Mouse (Mus musculus) inflammation-experienced regulatory T-cells, adult 6 months (primary cell): ENCODE measurements around the gene Ear10. TPM values are rescaled to one million over a fixed set of nuclear protein-coding genes. Genes with fewer than 3 reads are reported as not detected.
"Not testable (repeated sequence)": the region's sequence is repeated elsewhere in the genome, so short reads cannot be mapped to it uniquely, and the experiment has no call there.

Source experiments
- ATAC-seq: one replicate; pipeline ENCODE4 v1.8.0; 2017
- polyA plus RNA-seq, 3 experiments: library from polyadenylated mRNA; unstranded; fragments of 100-300 nt; shearing (Covaris generic); gene quantifications; one replicate each; pipeline ENCODE4 v1.2.1; 2017

The Ear10 gene
- not detected for polyA plus RNA-seq

DNA sequence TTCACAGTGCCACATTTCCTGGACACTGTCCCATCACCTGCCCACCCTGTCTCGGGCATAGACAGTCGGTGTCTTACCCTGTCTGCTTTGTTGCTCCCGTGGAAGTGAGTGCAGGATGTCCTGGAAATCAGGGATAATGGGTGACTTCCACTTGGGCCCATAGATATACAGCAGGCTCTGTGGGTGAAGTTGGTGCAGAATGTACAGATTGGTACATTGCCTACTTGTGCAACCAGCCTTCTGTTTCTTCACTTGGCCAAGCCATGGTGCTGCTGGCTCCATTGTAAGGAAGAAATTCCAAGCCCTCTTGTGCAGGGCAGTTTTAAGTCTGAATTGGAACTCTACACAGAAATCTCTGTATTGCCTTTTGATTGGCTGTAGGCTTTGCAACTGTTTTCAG lies at the start of gene Ear10:
Gene Ear10, minus strand, starts transcription at position 101 of the 400 bp plus-strand sequence.
- ATAC-seq, result not testable (repeated sequence)

DNA sequence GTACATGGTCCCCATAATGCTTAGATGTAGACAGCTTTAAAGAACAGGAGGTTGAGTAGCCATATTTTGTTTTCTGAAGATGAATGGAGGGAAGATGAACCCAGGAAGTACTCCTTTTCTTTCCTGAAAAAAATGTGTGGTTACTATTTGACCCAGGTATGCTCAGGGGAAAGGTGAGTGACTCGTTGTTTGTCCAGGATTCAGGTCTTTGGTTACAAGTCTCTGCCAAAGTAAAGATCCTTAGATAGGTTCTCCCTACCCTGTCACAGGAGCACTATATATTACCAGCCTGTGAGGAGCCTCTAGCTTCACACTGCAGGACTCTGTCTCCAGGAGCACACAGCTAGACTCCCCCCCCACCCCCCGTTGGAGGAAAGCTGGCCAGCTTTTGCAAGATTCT lies 33.4 kb upstream of the Ear10 start, which contains the start of gene Ang5:
Gene Ang5, plus strand, starts transcription at position 301 of the 400 bp plus-strand sequence.
- not testable (repeated sequence) for ATAC-seq

DNA sequence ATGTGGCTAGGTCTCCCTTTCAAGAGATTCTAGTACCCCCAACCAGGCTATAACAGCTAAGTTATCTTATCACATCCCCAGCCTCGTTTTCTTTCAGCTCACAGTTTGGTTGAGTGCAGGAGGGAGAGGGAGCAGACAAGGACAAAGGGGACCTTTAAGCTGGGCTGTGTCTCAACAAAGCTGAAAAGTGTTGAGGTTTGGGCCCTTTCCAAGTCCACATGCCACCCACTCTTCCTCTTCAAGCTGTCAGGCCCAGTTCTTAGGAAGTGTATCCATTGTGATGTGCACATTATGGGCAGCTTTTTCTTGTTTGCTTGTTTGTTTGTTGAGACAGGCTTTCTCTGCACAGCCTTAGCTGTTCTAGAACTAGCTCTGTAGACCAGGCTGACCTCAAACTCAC lies 31.7 kb upstream of the Ear10 start:
- not testable (repeated sequence) for ATAC-seq

- not testable (repeated sequence) for ATAC-seq
Measured at GRCm38 (mm10) chr14:43953382-43953781, 30.0 kb upstream of the Ear10 start.

DNA sequence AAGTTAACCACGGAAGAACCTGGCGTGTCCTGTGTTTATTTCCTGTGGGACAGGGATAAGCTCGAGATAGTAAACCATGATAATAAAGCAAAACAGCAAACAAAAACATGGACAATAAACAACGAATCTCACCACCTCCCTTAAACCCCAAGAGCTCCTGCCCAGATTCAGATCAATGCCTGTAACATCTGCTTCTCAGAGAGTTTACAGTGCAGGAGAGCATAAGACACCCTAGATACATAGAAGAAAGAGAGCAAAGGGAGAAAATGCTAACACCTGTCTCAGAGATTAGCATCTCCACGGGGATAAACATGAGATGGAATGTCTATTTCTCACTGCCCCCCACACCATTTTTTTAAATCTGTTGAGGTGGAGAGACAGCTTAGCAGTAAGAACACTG lies 10.0 kb upstream of the Ear10 start:
- ATAC-seq, result not testable (repeated sequence)

- ATAC-seq, result not testable (repeated sequence)
Measured at GRCm38 (mm10) chr14:43932991-43933390, 9.6 kb upstream of the Ear10 start.

DNA sequence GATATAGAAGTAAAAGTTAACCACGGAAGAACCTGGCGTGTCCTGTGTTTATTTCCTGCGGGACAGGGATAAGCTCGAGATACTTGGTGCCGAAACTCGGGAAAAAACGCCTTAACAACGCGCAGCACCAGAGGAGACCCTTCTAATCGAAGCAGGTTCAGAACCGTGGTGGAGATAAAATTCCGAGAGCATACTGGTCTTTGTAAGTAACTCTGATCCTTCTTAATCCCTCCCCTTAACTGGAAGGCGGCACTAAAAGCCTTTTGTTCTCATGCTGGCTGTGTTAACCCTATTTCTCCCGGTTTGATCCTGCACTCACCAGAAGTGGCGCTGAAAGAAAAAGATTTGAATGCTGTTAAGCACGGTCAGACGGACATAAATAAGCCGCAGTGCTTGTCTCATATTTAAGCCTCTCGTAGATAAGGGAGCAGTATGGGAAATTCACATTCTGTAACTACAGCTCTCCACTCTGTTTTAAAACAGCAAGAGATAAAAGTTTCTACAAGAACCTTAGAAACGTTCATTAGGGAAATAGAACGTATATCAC lies 2.1 kb upstream of the Ear10 start:
- ATAC-seq, result not testable (repeated sequence)

DNA sequence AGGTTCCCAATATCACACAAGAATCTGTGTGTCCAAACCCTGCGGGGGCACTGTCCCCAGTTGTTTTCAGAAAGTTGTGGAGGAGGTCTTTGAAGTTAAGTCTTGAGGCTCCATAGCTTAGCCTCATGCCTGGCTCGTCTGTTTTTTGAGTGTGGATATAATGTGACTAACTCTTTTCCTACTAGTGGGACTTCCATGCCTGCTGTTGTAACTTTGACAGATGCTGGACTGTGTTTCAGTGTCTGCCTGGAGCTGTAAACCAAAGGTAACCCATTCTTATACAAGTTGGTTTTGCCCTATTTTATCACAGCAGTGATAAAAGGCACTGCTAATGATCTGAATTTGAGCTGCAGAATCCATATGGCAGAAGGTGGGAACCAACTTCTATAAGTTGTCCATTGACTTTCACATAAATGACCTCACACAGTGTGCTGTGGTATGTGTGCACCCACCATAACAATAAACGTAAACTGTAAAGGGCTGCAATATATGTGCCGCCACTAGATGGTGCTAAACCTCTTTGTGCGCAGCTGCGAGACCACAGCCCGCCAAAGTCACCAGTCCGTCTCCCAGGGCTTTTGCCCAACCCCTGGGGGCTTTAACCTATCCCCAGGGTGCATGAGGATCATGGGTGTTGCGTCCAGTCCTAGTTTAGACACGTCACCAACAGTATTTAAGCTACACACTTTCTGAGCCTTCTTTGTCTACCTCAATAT lies 1.5 kb upstream of the Ear10 start, which contains the start of gene Gm8113:
Gene Gm8113, plus strand, starts transcription at position 703 of the 716 bp plus-strand sequence.
- not testable (repeated sequence) for ATAC-seq

DNA sequence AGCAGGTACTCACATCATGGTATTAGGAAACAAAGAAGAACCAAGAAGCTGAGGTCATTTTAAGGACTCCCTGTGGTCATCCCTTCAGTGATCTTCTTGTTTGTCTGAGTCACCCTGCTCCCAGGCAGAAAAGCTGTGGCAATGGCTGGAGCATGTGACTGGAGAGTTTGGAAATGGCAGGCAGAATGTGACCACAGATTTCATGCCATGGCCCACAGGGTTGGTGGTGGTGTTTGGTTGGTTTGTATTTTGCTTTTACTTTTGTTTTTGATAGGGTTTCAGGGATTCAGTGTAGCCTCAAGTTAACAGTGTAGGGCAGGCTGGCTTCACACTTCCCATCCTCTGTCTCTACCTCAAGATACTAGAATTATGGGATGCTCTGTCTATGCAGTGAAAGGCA lies 5.1 kb downstream of the Ear10 start:
- not testable (repeated sequence) for ATAC-seq

DNA sequence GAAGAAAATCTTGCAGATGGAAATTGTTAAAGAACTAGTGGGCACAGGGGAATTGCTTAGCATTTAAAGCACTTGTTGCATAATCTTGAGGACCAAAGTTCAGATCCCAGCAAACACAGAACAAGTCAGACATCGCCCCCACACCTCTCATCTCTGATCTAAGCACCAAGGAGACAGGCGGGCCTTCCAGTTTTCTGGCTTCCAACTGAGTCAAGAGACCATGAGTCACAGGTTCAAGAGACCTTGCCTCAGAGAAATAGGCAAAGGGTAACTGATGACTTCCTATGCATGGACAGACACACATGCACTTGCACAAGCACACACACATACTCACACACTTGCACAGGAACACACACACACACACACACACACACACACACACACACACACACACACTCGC lies 24.8 kb downstream of the Ear10 start:
- ATAC-seq, result not testable (repeated sequence)

- ATAC-seq, result not testable (repeated sequence)
Measured at GRCm38 (mm10) chr14:43895357-43895756, 28.0 kb downstream of the Ear10 start.

GRCm38 (mm10) chr14:43891288-43891687 lies 32.1 kb downstream of the Ear10 start:
- ATAC-seq, result not testable (repeated sequence)

DNA sequence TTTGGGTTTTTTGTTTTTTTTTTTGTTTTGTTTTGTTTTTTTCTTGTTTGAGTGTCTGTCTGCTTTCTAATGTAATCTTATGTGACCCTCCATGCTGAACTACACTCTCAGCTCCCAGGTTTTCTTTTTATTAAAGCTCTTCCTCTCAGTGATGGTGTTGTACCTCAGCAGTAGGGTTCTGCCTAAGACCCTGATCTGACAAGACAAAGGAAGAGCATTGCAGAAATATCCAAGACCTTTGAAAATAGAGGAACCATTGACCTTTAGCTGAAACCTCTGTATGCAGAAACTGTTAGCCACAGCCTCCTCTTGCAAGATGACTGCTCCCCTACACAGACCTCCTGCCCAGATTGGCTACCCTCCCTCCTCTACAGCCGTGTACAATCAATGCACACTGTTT lies 37.1 kb downstream of the Ear10 start:
- not testable (repeated sequence) for ATAC-seq

- not testable (repeated sequence) for ATAC-seq
Measured at GRCm38 (mm10) chr14:43879966-43880545, 43.3 kb downstream of the Ear10 start.

DNA sequence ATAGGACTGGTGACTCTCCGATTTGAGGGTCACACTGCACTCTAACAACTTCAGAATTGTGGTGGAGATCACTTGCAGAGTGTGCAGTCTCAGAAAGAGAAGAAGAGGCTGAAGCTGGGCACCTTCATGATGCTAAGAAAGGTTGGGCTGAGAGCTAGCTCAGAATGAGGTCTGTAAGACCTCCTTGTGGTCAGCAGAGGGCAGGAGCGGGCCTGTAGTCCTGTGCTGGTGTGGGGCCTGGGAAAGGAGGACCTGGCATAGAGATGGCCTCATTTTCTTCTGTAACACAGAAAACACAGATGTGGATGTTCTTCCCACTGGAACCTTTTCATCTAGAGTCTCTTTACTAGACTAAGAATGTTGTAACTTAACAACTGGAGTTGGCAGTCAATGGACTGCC lies 45.6 kb downstream of the Ear10 start:
- ATAC-seq, result not testable (repeated sequence)

DNA sequence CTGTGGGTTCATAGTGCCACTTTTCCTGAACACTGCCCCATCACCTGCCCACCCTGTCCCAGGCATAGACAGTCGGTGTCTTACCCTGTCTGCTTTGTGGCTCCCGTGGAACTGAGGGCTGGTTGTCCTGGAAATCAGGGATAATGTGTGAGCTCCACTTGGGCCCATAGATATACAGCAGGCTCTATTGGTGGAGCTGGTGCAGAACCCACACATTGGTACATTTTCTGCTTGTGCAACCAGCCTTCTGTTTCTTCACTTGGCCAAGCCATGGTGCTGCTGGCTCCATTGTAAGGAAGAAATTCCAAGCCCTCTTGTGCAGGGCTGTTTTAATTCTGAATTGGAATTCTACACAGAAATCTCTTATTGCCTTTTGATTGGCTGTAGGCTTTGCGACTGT lies 47.9 kb downstream of the Ear10 start, which contains the start of gene Ear1:
Gene Ear1, minus strand, starts transcription at position 101 of the 400 bp plus-strand sequence.
- not testable (repeated sequence) for ATAC-seq

GRCm38 (mm10) chr14:43874862-43875261 lies 48.5 kb downstream of the Ear10 start:
- not testable (repeated sequence) for ATAC-seq

Other genes starting within 250 kb of the Ear10 start
- gene Gm8165, start 246.4 kb downstream of the Ear10 start, polyA plus RNA-seq, result not detected
- 1 to 10 TPM in 2 of 3 experiments, not detected in 1; 2.0 to 2.1 TPM for gene Gm7324, start 225.7 kb downstream of the Ear10 start, polyA plus RNA-seq
- gene Gm16506, start 196.1 kb downstream of the Ear10 start, polyA plus RNA-seq, result not detected
- not detected for gene Gm6526, start 175.7 kb downstream of the Ear10 start, polyA plus RNA-seq
- not detected for gene Gm8180, start 138.8 kb downstream of the Ear10 start, polyA plus RNA-seq
- not detected for gene Ear1, start 48.0 kb downstream of the Ear10 start, polyA plus RNA-seq
- not detected for gene Gm8113, start 1.8 kb upstream of the Ear10 start, polyA plus RNA-seq
- gene Ang5, start 33.5 kb upstream of the Ear10 start, polyA plus RNA-seq, result not detected
- gene Ang6, start 78.7 kb upstream of the Ear10 start, polyA plus RNA-seq, result not detected
- gene Ear2, start 179.1 kb upstream of the Ear10 start, polyA plus RNA-seq, result under 1 TPM in 1 of 3 experiments, not detected in 2; 0.85 TPM
- not detected for gene Gm3327, start 200.3 kb upstream of the Ear10 start, polyA plus RNA-seq